Mouse (Mus musculus) NIH3T3 (cell line): ENCODE results near the gene Mgam.
A peak's percentile ranks its signal among the peaks of the same experiment; 100 is the strongest.
"Not testable (repeated sequence)": the region's sequence is repeated elsewhere in the genome, so short reads cannot be mapped to it uniquely, and the experiment has no call there.

Source experiments
- DNase-seq: peaks from one replicate; pipeline ENCODE4 v3.0.0-alpha.2; 2012; ENCODE audit warnings: low read depth

The Mgam gene

DNA sequence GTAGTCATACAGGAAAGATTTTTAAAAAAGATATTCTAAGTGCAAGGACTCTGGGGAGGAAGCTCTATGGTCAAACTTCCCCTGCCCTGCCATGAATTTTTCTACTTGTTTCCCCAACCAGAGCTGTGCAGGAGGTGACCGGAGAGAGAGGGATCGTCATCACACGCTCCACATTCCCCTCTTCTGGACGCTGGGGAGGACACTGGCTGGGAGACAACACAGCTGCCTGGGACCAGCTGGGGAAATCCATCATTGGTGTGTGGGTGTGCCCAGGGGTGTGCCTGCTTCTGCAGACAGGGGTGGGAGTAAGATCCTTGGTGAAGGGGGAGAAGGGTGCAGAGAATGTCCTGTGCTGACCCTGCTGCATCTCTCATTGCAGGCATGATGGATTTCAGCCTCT lies 99.9 kb downstream of the Mgam start:
- not testable (repeated sequence) for DNase-seq

DNA sequence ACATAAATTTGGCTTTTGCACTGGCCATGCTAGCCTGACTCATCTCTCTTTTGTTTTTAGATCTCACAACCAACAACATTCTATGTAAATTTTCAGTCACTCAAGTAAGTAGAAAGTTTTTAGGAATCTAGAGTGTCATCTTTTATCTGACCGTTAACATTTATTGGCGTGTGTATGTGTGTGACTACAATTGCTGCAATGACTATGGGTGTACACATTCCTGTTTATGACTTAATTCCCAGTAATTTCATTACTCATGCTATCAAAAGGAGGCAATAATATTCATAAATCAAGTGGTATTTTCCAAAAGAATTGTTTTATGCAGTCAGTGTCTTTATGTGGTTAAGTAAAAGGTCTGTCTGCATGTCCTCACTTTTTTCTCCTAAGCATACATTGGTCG lies 110.9 kb downstream of the Mgam start:
- no peak for DNase-seq

DNA sequence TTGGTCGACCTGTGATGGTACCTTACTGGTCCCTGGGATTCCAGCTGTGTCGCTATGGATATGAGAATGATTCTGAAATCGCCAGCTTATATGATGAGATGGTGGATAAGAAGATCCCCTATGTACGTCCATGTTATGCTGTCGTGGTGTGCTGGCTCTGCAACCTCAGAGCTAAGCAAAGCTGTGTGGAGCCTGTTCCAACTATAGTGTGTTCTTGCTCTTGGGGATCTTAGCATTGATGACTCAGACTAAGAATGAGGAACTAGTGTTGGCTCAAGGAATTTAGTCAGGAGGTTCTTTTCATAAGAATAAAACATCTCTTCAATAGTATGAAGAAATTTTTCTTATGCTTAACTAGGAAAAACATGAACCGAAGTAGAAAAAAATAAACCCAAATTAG lies 120.4 kb downstream of the Mgam start:
- not testable (repeated sequence) for DNase-seq

DNA sequence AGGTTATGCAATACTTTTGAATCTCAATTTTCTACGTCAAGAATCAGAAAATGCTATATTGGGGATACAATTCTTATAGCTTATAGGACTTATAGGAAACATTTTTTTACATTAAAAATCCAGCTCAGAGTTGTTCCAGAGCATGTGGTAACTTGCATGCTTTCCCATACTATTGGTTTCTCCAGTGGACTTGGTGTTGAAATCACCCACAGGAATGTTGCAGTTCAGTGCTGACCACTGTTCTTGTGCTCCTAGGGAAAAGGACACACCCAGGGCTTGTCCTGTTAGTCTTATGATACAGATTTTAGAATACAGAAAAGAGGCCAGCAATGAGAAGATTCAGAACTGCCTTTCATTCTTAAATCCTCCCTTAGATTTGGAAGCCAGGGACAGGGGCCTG lies 127.3 kb downstream of the Mgam start:
- DNase-seq = peak; percentile 12

DNA sequence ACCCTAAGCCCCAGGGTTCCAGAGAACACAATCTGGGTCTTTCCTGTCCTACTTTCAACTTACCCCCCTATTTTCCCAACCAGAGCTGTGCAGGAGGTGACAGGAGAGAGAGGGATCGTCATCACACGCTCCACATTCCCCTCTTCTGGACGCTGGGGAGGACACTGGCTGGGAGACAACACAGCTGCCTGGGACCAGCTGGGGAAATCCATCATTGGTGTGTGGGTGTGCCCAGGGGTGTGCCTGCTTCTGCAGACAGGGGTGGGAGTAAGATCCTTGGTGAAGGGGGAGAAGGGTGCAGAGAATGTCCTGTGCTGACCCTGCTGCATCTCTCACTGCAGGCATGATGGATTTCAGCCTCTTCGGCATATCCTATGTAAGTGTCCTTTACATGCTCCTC lies 128.7 kb downstream of the Mgam start:
- not testable (repeated sequence) for DNase-seq

DNA sequence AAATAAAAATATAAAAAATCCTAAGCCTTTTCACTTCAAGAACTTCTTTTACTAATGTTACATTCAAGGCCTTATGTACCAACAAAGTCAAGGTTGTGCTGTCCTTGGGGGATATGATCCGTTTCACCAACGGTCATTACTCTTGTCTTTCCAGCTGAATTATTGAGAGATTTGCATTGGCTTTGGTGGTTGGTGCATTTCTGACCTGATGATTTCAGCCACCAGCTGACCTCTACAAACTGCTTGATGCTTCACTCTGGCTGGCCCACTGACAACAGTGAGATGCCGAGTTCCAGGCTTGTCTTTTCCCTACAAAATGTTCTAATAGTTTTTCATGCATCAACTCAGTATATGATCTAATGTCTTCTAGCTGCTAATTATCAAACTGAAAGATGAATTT lies 146.0 kb downstream of the Mgam start:
- DNase-seq = no peak

DNA sequence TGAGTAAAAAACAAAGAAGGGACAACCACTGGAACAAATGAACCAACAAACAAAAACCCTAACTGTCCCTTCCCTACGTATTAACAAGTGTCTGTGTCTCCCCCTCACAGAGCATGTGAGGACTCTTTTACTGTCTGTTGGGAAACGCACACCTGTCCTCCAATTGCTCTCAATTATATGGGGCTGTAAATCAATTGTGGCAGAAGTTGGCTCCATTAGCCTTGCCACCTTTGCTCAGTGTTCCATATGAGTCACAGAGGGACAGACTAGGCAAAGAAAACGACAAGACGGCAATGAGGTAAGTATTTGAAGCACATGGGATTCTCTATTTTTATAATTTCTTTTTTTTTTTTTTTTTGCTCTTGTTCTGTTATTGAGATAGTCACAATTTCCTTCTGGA lies 149.8 kb downstream of the Mgam start:
- DNase-seq = no peak

DNA sequence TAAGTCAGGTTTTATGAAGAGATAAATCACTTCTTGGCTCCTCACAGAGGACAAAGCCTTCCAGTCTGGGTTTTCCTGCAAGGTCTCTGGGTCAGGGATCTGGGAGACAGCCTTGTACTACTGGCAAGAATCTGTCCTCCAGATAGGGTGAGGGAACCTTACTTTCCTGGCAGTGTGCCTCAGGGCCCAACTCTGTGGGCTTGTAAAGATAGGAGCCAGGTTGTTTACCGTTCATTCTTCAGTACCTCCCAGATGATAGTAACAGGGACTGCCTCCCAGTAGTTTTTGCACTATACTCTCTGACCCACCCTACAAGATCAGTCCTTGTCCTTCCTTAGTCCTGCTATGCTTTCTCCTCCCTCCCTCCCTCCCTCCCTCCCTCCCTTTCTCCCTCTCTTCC lies 155.0 kb downstream of the Mgam start:
- DNase-seq = no peak

DNA sequence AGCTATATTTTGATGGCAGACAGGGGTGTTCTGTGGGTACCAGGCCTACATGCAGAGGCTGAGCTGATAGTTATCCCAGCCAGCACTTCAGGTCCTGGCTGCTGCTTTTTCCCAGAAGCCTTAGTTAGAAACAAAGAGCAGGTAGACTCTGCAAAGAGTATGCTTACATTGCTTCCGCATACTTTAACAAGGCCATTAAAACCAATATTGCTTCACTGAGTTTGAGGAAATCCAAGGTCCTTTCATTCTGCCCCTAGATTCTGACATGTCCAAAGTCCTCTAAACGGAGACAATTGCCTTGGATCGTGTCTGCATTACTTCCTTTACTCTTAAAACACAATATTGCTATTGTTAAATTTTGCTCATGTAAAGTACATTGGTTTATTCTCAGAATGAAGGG lies 155.7 kb downstream of the Mgam start:
- DNase-seq = no peak

DNA sequence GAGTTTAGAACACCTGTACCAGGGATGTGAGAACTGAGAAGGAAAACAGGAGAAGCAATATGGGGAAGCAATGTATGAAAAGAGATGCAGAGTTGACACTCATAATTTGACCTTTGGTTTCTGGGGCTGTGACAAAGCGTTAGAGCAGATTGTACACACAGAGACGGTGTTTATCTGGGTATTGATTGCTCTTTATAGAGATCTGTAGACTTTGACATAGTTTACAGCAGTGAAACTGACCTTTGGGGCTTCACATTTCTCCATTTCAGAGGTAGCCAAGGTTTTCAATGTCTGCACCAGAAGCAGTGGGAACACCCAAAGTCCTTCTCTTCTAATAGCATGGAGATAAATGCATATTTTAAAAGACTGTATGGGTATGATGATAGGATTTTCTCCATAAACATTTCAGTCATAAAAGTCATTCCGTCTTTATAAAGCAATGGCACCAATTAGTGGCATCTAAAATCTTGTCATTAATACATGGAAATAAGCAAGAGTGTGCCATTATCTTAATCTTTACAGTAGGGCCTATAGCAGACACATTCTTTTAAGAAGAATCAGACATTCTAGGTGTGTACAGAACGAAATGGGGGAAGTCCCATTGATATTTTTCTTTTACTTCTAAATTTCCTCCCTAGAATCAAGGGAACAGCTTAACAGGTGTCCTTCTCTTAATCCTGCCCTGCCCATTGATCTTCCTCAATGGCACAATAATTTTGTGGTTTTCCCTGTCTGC lies 166.6 kb downstream of the Mgam start:
- DNase-seq = no peak

DNA sequence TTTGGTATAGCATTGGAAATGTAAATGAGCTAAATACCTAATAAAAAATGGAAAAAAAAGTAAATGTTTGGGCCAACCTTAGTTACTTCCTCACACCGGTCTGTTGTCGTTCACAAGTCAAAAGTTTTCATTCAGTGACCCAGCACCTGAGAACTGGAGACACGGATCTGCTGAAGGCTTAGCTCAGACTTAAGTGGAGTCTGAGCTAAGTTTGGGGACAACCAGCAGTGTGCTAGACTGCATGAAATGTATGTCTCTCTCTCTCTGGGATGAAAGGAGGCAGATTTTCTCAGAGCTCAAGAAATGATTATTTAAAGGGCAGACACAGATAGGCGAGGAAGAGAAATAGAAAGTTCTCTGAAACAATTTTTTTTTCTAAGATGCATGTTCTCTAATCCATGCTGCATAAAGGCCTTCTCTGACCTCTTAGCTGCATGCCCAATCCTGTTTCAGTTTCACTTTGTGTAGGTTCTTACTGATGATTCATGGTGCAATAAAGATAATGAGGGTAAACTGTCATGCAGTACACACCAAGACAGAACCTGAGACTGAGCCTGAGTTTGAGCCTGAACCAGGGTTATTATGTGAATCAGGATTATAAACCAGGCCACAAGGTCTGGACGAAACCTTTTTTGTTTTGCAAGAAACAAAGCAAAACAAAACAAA lies 189.7 kb downstream of the Mgam start:
- peak; percentile 41 for DNase-seq
